Mouse (Mus musculus) stomach, embryonic 15.5 days (tissue): ENCODE measurements around the gene B3galt4. TPM values are rescaled to one million over a fixed set of nuclear protein-coding genes. Genes with fewer than 3 reads are reported as not detected.
"Not testable (repeated sequence)": the region's sequence is repeated elsewhere in the genome, so short reads cannot be mapped to it uniquely, and the experiment has no call there.

ENCODE experiments used
- ATAC-seq: fragments of 200-750 bp; cut with Nextera tagmentation; 2 replicates; pipeline ENCODE4 v1.8.0; 2017; ENCODE audit warnings: low read depth, moderate number of reproducible peaks, moderate TSS enrichment; ENCODE audit not compliant: insufficient read depth, low FRiP score
- H3K27ac ChIP-seq: fragments of 300-500 bp; sonication (generic); 2 replicates; pipeline ENCODE4 v1.5.1; 2015; ENCODE audit warnings: mild to moderate bottlenecking, inconsistent platforms
- H3K27me3 ChIP-seq: fragments of 300-500 bp; sonication (generic); replicated peaks from 2 replicates; pipeline ENCODE4 v1.6.1; 2015; ENCODE audit warnings: inconsistent platforms
- H3K36me3 ChIP-seq: fragments of 300-500 bp; sonication (generic); 2 replicates; pipeline ENCODE4 v1.6.1; 2015; ENCODE audit warnings: inconsistent platforms
- H3K4me1 ChIP-seq: fragments of 300-500 bp; sonication (generic); 2 replicates; pipeline ENCODE4 v1.6.1; 2015; ENCODE audit warnings: inconsistent platforms
- H3K4me2 ChIP-seq: fragments of 300-500 bp; sonication (generic); 2 replicates; pipeline ENCODE4 v1.6.1; 2015; ENCODE audit warnings: mild to moderate bottlenecking, inconsistent platforms
- H3K4me3 ChIP-seq: fragments of 300-500 bp; sonication (generic); replicated peaks from 2 replicates; pipeline ENCODE4 v1.5.1; 2015; ENCODE audit warnings: inconsistent platforms
- H3K9ac ChIP-seq: fragments of 300-500 bp; sonication (generic); 2 replicates; pipeline ENCODE4 v1.6.1; 2015; ENCODE audit warnings: inconsistent platforms
- H3K9me3 ChIP-seq: fragments of 300-500 bp; sonication (generic); 2 replicates; pipeline ENCODE4 v1.6.1; 2016; ENCODE audit warnings: inconsistent platforms
- WGBS: fragments of 180-500 bp; shearing (Covaris S2); methylation state at CpG from one replicate; pipeline ENCODE4 v1.1.7; 2015; 5-methylcytosine and 5-hydroxymethylcytosine counted together
- polyA plus RNA-seq: library from polyadenylated mRNA; unstranded; fragments of >200 nt; fragmentation: Nextera tagmentation; extraction: Ambion mirVana; gene quantifications from 2 replicates; pipeline ENCODE4 v1.2.1, GENCODE M21; 2015

The B3galt4 gene
- polyA plus RNA-seq, 1 experiment from 2014 or later = 8.2 TPM

DNA sequence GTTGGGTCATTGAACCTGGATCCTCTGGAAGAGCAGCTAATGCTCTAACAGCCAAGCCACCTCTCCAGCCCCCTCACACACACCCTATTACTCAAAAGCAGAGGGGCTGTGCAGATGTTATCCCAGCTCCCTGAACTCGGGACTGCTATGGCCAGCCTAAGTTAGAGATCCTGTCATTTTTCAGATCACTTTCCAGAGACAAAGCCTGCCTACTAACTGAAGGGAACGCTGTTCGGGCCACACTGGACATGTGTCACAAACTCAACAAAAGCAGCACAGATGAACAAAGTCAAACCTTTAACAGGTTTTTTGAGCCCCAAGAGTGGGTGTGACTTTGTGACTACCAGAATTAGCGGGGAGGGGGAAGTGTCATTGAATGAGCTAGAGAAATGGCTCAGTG lies 1.6 kb upstream of the B3galt4 start:
- ATAC-seq = no peak
- Histone ChIP-seq H3K36me3 (peaks cover 12% of the 10 kb centered on the region), H3K27ac (0 out of 2 replicates have a peak overlapping the region, but pooled peaks have one; percentile 21), H3K4me3 (peak overlapping the region; percentile 13; the same call in 1 of the 2 replicates), H3K4me1 (peaks cover 48% of the 10 kb centered on the region), H3K9ac (no peak overlapping the region), H3K27me3 (no peaks in the 10 kb centered on the region), H3K4me2 (peak overlapping the region; percentile 75), H3K9me3 (no peaks in the 10 kb centered on the region)
- WGBS = 75% methylated on average over 4 of the region's 4 CpGs

DNA sequence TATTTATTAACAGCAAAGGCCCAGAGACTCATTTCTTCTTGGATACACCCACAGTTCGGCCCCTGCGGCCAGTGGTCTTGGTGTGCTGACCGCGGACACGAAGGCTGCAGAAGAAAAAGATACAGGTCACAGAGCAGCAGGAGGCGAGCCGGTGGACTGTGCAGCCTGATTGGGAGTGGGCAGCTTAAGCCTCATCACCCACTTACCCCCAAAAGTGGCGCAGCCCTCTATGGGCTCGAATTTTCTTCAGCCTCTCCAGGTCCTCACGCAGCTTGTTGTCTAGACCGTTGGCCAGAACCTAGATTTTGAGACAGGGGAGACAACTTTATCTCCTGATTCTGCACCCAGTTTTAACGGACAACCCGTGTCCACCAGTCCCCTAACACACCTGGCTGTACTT lies 727 bp upstream of the B3galt4 start:
- Histone ChIP-seq H3K27ac (peak overlapping the region; percentile 94), H3K4me3 (peak overlapping the region; percentile 48), H3K4me2 (peak overlapping the region; percentile 88), H3K4me1 (peaks cover 48% of the 10 kb centered on the region), H3K36me3 (peaks cover 12% of the 10 kb centered on the region)
- 74% methylated on average over 13 of the region's 13 CpGs for WGBS
- H3K9me3 ChIP-seq, H3K27me3 ChIP-seq, H3K9ac ChIP-seq, ATAC-seq: not testable (repeated sequence)

DNA sequence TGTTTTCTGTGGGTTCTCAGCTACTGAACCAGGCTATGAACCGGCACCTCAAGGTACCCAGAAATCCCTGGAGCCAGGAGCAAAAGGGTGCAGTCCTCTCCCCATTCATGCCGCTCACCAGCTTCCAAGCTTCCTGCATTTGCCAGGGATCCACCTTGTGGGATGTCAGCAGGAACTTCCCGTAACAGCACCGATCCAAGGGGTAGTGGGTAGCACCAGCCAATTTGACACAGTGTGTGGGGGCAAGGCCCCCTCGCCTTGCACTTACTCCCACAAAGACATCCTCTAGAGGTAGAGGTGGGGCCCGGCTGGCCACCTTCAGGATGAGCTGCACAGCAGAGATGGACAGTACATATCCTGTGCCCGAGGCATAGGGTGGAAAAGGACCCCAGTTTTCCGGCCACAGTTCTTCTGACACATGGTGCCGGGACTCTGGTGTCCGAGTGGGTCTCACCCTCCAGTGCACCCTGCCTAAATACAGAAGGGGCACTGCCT lies 1.1 kb downstream of the B3galt4 start:
- WGBS = 73% methylated on average over 10 of the region's 10 CpGs

DNA sequence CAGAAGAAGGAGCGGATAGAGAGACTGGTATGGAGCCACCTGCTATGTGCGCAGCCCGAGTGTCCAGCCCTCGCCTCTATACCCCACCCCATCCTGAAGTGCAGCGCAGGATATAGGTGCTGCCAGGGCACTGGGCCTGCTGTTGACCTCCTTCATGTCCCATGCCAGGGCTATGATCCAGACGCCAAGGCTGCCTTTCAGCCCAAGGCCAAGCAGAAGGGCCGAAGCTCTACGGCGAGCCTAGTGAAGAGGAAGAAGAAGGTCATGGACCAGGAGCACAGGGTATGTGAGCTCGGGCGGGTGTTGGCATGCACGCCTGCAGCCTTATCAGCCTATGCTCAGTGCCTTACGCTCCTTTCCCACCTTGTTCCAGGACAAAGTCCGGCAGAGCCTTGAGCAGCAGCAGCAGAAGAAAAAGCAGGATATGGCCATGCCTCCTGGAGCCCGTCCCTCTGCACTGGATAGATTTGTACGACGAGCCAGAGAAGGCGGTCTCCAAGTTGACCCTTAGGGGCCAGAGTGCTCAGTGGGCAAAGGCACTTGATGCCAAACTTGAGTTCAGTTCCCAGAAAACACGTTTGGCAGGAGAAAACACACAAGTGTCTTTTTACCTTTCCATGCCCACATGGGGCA lies 2.3 kb downstream of the B3galt4 start:
- WGBS = 82% methylated on average over 19 of the region's 19 CpGs
- ATAC-seq = 0 out of 2 replicates have a peak, but pooled peaks have one; percentile 20
- Histone ChIP-seq H3K4me2 (no peak overlapping the region), H3K9ac (no peak overlapping the region), H3K27me3 (no peaks in the 10 kb centered on the region), H3K9me3 (no peaks in the 10 kb centered on the region), H3K4me3 (no peak overlapping the region), H3K27ac (peak overlapping the region; percentile 26; the same call in 1 of the 2 replicates), H3K4me1 (peaks cover 39% of the 10 kb centered on the region), H3K36me3 (peaks cover 21% of the 10 kb centered on the region)

More for the DNA sequence above, 1.1 kb downstream of the B3galt4 start:
- H3K4me1 ChIP-seq = peaks cover 44% of the 10 kb centered on the region
- H3K27me3 ChIP-seq = no peaks in the 10 kb centered on the region
- H3K36me3 ChIP-seq = peaks cover 12% of the 10 kb centered on the region
- ATAC-seq = no peak
- H3K9ac ChIP-seq = peak overlapping the region; percentile 18; the same call in 1 of the 2 replicates
- H3K4me3 ChIP-seq = peak overlapping the region; percentile 48
- peak overlapping the region; percentile 88 for H3K4me2 ChIP-seq
- peak overlapping the region; percentile 94 for H3K27ac ChIP-seq
- no peaks in the 10 kb centered on the region for H3K9me3 ChIP-seq

DNA sequence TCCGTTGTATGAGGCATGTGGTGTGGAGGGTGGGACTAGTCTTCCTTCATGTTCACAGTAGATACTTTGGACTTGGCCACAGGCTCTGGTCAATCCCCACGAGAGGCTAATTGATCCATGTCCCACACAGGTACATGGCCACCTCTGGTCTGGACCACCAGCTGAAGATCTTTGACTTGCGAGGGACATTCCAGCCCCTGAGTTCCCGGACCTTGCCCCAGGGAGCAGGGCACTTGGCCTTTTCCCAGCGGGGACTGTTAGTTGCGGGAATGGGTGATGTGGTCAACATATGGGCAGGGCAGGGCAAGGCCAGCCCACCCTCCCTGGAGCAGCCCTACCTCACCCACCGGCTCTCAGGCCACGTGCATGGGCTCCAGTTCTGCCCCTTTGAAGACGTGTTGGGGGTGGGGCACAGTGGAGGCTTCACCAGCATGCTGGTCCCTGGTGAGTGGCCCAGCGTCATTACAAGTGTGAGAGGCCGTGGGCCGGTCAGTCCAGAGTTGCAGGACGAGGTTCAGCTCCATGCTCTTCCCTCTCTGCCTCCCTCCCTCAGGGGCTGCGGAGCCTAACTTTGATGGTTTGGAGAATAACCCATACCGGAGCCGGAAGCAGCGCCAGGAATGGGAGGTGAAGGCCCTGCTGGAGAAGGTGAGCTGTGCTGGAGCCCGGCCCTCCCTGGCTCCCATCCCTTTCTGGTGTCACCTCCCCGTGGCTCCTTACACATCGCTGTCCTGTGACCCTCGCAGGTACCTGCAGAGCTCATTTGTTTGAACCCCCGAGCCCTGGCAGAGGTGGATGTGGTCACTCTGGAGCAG lies 3.0 kb downstream of the B3galt4 start:
- 85% methylated on average over 22 of the region's 22 CpGs for WGBS
- Histone ChIP-seq H3K4me1 (peaks cover 31% of the 10 kb centered on the region), H3K9me3 (no peaks in the 10 kb centered on the region), H3K4me3 (no peak overlapping the region), H3K9ac (no peak overlapping the region), H3K4me2 (no peak overlapping the region), H3K36me3 (peaks cover 25% of the 10 kb centered on the region), H3K27ac (peak overlapping the region; percentile 4; the same call in 1 of the 2 replicates), H3K27me3 (no peaks in the 10 kb centered on the region)
- no peak for ATAC-seq

DNA sequence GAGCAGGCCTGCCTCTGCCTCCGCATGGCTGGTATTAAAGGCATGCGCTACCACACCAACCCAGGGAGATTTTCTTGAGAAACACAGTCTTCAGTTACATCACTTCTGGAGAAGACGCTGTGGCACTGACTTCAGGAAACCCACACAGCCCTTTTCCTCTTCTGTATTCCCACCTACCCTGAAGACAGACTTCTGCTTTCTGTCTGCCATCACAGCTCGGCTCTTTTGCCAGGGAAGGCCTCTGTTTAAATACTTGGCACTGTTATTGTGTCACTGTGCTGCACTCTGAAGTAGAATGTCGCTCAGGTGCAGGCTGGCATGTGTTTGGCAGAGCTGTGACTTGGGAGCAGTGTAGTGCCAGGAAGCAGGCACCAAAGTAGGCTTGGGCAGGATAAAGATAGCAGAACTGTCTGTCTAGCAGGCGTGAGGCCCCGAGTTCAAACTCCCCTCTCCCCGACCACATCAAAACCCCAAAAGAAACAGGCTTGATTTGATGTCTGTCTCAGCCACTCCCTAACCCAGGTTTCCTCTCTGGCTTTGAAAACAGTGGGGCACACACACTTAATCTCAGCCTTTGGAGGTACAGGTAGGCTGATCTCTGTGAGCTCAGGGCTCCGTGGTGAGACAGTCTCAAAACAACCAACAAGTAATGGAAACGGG lies 3.7 kb downstream of the B3galt4 start:
- Histone ChIP-seq H3K36me3 (peaks cover 19% of the 10 kb centered on the region), H3K4me1 (peaks cover 24% of the 10 kb centered on the region), H3K4me2 (no peak overlapping the region), H3K27ac (no peak overlapping the region), H3K27me3 (no peaks in the 10 kb centered on the region), H3K9me3 (no peaks in the 10 kb centered on the region), H3K9ac (no peak overlapping the region), H3K4me3 (no peak overlapping the region)
- no peak for ATAC-seq
- 84% methylated on average over 10 of the region's 10 CpGs for WGBS

DNA sequence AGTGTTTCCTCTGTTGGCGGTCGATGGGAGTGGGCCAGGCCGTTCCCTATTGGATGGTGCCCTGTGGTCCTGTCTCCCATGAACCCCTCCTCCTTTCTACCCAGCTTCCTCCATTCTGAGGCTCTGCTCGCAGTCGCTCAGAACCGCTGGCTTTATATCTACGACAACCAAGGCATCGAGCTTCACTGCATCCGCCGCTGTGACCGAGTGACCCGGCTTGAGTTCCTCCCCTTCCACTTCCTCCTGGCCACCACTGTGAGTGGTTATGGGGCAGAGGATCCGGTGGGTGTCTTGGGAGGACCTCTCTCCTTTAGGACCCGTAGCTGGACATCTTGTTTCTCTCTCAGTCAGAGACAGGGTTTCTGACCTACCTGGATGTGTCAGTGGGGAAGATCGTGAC lies 7.8 kb downstream of the B3galt4 start:
- Histone ChIP-seq H3K27ac (no peak overlapping the region), H3K36me3 (peaks cover 17% of the 10 kb centered on the region), H3K9ac (no peak overlapping the region), H3K4me3 (no peak overlapping the region), H3K4me2 (no peak overlapping the region), H3K27me3 (no peaks in the 10 kb centered on the region), H3K4me1 (peaks cover 24% of the 10 kb centered on the region), H3K9me3 (no peaks in the 10 kb centered on the region)
- ATAC-seq = no peak
- 92% methylated on average over 15 of the region's 15 CpGs for WGBS

DNA sequence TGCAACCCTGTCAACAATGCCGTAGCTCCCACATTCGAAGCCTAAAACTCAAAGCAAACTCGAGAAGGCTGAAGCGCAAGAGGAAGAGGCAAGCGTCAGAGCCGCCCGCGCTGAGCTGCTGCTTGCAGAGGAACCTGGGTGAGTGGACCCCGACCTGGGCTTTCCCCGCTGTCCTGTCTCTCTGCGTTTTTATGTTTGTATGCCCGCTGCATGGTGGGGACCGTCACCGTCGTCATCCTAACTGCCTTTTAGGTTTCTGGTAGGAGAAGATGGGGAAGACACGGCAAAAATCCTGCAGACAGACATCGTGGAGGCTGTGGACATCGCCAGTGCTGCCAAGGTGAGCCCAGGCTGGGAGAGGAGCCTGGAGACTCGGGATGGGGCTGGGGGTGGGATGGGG lies 9.9 kb downstream of the B3galt4 start:
- whole genome bisulfite sequencing = 48% methylated on average over 19 of the region's 19 CpGs
- Histone ChIP-seq H3K36me3 (peaks cover 25% of the 10 kb centered on the region), H3K4me1 (peaks cover 24% of the 10 kb centered on the region), H3K27me3 (no peaks in the 10 kb centered on the region), H3K9me3 (no peaks in the 10 kb centered on the region), H3K4me3 (peak overlapping the region; percentile 89), H3K4me2 (peak overlapping the region; percentile 94), H3K9ac (peak overlapping the region; percentile 82), H3K27ac (no peak overlapping the region)
- no peak for ATAC-seq

DNA sequence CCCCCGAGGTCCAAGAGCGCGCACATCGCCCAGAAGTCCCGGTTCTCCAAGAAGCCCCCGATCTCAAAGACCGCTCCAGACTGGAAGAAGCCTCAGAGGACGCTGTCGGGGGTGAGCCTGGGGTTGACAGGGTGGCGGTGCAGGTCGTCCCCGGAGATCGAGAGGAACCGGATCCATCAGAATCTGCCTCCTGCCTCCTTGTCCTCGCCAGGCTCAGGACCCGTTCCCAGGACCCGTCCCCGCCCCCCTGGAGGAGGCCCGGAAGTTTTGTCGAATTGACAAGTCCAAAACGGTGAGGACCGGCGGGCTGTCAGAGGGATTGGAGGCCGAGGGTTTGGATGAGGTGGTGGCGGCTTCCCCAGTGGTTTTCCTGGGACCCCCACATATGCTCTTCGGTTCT lies 10.3 kb downstream of the B3galt4 start:
- no peaks in the 10 kb centered on the region for H3K27me3 ChIP-seq
- H3K4me3 ChIP-seq = peak overlapping the region; percentile 89
- H3K4me1 ChIP-seq = peaks cover 24% of the 10 kb centered on the region
- 2% methylated on average over 26 of the region's 26 CpGs for WGBS
- peak overlapping the region; percentile 82 for H3K9ac ChIP-seq
- H3K9me3 ChIP-seq = no peaks in the 10 kb centered on the region
- H3K27ac ChIP-seq = no peak overlapping the region
- no peak for ATAC-seq
- peak overlapping the region; percentile 94 for H3K4me2 ChIP-seq
- peaks cover 25% of the 10 kb centered on the region for H3K36me3 ChIP-seq

DNA sequence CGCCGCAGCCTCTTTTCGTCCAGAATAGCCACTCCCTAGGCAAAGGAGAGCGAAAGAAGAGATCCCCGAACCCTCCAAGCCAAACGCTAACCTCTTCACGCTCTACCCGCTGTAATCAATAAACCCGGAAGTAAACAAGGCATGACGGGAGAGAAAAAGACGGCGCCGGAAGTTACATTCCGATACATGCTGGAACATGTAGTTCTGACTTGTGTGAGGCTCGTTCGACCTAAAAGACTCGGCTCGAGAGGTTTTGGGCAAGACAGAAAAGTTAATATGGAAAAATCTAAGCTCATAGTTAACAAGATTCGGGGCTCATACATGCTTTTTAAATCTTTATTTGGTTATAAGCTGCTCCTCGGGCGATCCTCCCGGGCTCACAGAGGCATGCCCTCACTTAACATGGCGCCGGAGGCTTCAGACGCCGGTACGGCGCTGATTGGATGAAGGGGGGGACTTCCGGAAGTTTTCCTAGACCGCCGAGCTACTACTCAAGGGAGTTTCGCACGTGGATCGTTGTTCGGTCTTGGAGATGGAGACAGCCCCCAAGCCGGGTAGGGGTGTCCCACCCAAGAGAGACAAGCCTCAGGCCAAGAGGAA lies 11.0 kb downstream of the B3galt4 start, which contains the start of the genes Pfdn6 and Wdr46:
Pfdn6 (minus strand) TSS at position 138 of the 600 bp plus-strand sequence.
Wdr46 (plus strand) TSS at position 455 of the 600 bp plus-strand sequence.
- ATAC-seq = peak; percentile 90
- Histone ChIP-seq H3K9me3 (no peaks in the 10 kb centered on the region), H3K27ac (peak within 1 kb of the TSS; percentile 78), H3K9ac (peak within 1 kb of the TSS; percentile 82), H3K4me2 (peak within 1 kb of the TSS; percentile 94), H3K4me1 (peaks cover 24% of the 10 kb centered on the region), H3K4me3 (peak within 1 kb of the TSS; percentile 89), H3K27me3 (no peaks in the 10 kb centered on the region), H3K36me3 (peaks cover 31% of the 10 kb centered on the region)
- under 1% methylated on average over 36 of the region's 36 CpGs for WGBS

DNA sequence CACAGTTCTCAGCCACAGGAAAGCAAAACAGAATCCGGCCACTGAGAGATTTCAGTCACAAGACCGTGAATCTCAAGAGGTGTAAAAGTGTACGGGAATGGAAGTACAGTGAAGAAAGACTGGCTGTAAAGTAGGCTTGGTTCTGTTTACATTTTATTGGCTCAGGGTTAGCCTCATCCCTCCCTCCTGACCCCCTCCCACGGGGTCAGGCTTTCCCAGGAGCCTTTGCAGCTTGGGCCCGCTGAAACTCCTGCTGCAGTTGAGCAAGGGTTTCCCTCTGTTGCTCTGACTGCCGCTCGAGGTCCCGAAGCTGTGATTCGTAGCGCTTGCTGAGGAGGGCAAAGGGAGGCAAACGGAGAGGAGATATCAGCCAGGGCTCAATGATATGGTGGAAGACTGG lies 12.5 kb downstream of the B3galt4 start:
- 75% methylated on average over 11 of the region's 11 CpGs for WGBS
- Histone ChIP-seq H3K4me2 (peak overlapping the region; percentile 94), H3K27ac (no peak overlapping the region), H3K9ac (no peak overlapping the region), H3K36me3 (peaks cover 23% of the 10 kb centered on the region), H3K9me3 (no peaks in the 10 kb centered on the region), H3K4me3 (peak overlapping the region; percentile 89; the same call in 1 of the 2 replicates), H3K4me1 (peaks cover 24% of the 10 kb centered on the region), H3K27me3 (no peaks in the 10 kb centered on the region)
- ATAC-seq = no peak
